Mouse (Mus musculus): ENCODE measurements at regions not wholly inside any gene's neighbourhood (a gene's known extent, or its start where the extent isn't known, plus 50 kb on each side); places are given as distances from the start of the nearest gene placed in this dataset.

DNA sequence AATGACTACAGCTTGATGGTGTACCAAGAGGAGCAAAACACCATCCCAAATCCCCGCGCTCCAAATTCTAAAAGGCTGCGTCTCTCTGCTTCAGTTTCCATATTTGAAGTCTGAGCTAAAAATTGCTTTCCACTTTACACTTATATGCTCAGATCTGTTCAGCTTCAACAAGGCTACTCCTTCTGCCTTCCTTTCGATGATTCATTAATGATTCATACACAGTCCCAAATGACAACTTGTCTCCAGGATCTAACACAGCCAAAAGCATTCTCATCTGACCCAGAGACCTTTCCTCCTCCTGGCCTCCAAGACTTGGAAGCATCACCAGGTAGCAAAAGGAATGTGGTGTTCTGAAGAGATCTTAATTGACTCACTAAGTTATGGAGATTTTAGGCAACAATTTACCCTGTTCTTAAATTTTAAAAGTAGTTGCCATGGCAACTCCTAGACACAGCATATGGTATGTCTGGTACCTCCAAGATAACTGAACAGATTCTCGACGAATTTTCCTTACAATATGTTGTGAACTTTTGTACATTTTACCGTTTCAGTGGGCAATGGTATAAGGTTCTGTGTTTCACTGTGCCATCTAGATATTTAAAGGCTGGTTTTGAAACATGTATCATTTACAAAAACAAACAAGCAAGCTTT, 106.6 kb upstream of the G2e3 start:
- no peak for TF ChIP-seq CTCF (conservative IDR thresholded peaks at IDR 0.05; ENCODE audit: insufficient read depth, insufficient read length, low read depth, low read length)
- no peak for TF ChIP-seq POLR2A (IDR thresholded peaks at IDR 0.05; ENCODE audit: low read depth, low read length)

All from kidney, adult 2 months (tissue).